Mouse (Mus musculus): ENCODE data around the gene Elf5.

Gene Elf5

GRCm38 (mm10) chr2:103432695-103433275, 21.3 kb downstream of the Elf5 start:
- CTCF ChIA-PET: no interaction called here

GRCm38 (mm10) chr2:103435110-103435509, 23.6 kb downstream of the Elf5 start:
- CTCF ChIA-PET: no interaction called here

- CTCF ChIA-PET: no interaction called here
Measured at GRCm38 (mm10) chr2:103436534-103436933, 25.0 kb downstream of the Elf5 start.

GRCm38 (mm10) chr2:103439071-103439622, 27.7 kb downstream of the Elf5 start:
- CTCF ChIA-PET: no interaction called here

GRCm38 (mm10) chr2:103439710-103440109, 28.2 kb downstream of the Elf5 start:
- CTCF ChIA-PET: no interaction called here

- CTCF ChIA-PET: no interaction called here
Measured at GRCm38 (mm10) chr2:103445776-103446175, 34.3 kb downstream of the Elf5 start.

GRCm38 (mm10) chr2:103446326-103446725, 34.8 kb downstream of the Elf5 start:
- CTCF ChIA-PET: no interaction called here

- CTCF ChIA-PET: no interaction called here
Measured at GRCm38 (mm10) chr2:103448947-103449560, 37.6 kb downstream of the Elf5 start.

GRCm38 (mm10) chr2:103449813-103450212, 38.3 kb downstream of the Elf5 start:
- CTCF ChIA-PET: no interaction called here

GRCm38 (mm10) chr2:103450267-103450666, 38.8 kb downstream of the Elf5 start:
- CTCF ChIA-PET: no interaction called here

- CTCF ChIA-PET: interaction anchor here (0.7 kb wide), 1 partner anchor 114 kb away, joined by 3 read pairs; no protein-coding TSS in a partner anchor
Measured at GRCm38 (mm10) chr2:103452550-103452949, 41.1 kb downstream of the Elf5 start.

GRCm38 (mm10) chr2:103455748-103456147, 44.3 kb downstream of the Elf5 start:
- CTCF ChIA-PET: interaction anchor here (4.3 kb wide), 1 partner anchor 91 kb away, joined by 35 read pairs; no protein-coding TSS in a partner anchor

- CTCF ChIA-PET: interaction anchor here (0.6 to 4.3 kb wide), 3 partner anchors 49 to 855 kb away, joined by 3 to 35 read pairs (median 24); no protein-coding TSS in a partner anchor
Measured at GRCm38 (mm10) chr2:103456646-103457045, 45.2 kb downstream of the Elf5 start.

GRCm38 (mm10) chr2:103457048-103457447, 45.6 kb downstream of the Elf5 start:
- CTCF ChIA-PET: interaction anchor here (0.6 to 4.3 kb wide), 4 partner anchors 48 to 856 kb away, joined by 3 to 35 read pairs (median 18); no protein-coding TSS in a partner anchor

- CTCF ChIA-PET: interaction anchor here (0.6 to 4.3 kb wide), 2 partner anchors 76 to 89 kb away, joined by 12 to 35 read pairs; no protein-coding TSS in a partner anchor
Measured at GRCm38 (mm10) chr2:103457628-103458027, 46.1 kb downstream of the Elf5 start.

GRCm38 (mm10) chr2:103459069-103459468, 47.6 kb downstream of the Elf5 start:
- CTCF ChIA-PET: interaction anchor here (0.7 to 4.3 kb wide), 2 partner anchors 88 to 241 kb away, joined by 4 to 35 read pairs; no protein-coding TSS in a partner anchor

- CTCF ChIA-PET: interaction anchor here (1.0 kb wide), 1 partner anchor 85 kb away, joined by 3 read pairs; no protein-coding TSS in a partner anchor
Measured at GRCm38 (mm10) chr2:103461210-103461609, 49.7 kb downstream of the Elf5 start.

GRCm38 (mm10) chr2:103461743-103462142, 50.3 kb downstream of the Elf5 start:
- CTCF ChIA-PET: no interaction called here

GRCm38 (mm10) chr2:103462746-103463145, 51.3 kb downstream of the Elf5 start:
- CTCF ChIA-PET: interaction anchor here (0.5 kb wide), 1 partner anchor 373 kb away, joined by 3 read pairs; no protein-coding TSS in a partner anchor

GRCm38 (mm10) chr2:103464524-103464923, 53.0 kb downstream of the Elf5 start:
- CTCF ChIA-PET: no interaction called here

GRCm38 (mm10) chr2:103465429-103465828, 53.9 kb downstream of the Elf5 start:
- CTCF ChIA-PET: interaction anchor here (0.6 kb wide), 1 partner anchor 123 kb away, joined by 11 read pairs; no protein-coding TSS in a partner anchor

GRCm38 (mm10) chr2:103466272-103466671, 54.8 kb downstream of the Elf5 start:
- CTCF ChIA-PET: no interaction called here

Data from spleen, embryonic (tissue).